Mouse (Mus musculus): Measurements from ENCODE around the gene Ndufs3. TPM values are rescaled to one million over a fixed set of nuclear protein-coding genes. Genes with fewer than 3 reads are reported as not detected.

Gene Ndufs3
- total RNA-seq, 2 experiments from 2014 or later: 354 to 392 TPM

- DNase-seq (ENCODE audit: low spot score in 2 of 2): no peak
These were observed 43.1 kb downstream of the Ndufs3 start for GRCm38 (mm10) chr2:90861486-90861885.

- no peak for DNase-seq (ENCODE audit: low spot score in 2 of 2)
These were observed 54.2 kb downstream of the Ndufs3 start for GRCm38 (mm10) chr2:90850401-90850800.

GRCm38 (mm10) chr2:90848331-90848730, 56.3 kb downstream of the Ndufs3 start:
- no peak for DNase-seq (ENCODE audit: low spot score in 2 of 2)

- no peak for DNase-seq (ENCODE audit: low spot score in 2 of 2)
These were observed 57.0 kb downstream of the Ndufs3 start for GRCm38 (mm10) chr2:90847681-90848050.

GRCm38 (mm10) chr2:90846955-90847680, 57.5 kb downstream of the Ndufs3 start, which contains the start of gene Mtch2:
TSS of gene Mtch2 (plus strand) at chr2:90847155.
- peak; percentile 94 to 97 for DNase-seq (ENCODE audit: low spot score in 2 of 2)

- DNase-seq (ENCODE audit: low spot score in 2 of 2): no peak
These were observed 58.1 kb downstream of the Ndufs3 start for GRCm38 (mm10) chr2:90846597-90846954.

GRCm38 (mm10) chr2:90846171-90846570, 58.5 kb downstream of the Ndufs3 start:
- DNase-seq (ENCODE audit: low spot score in 2 of 2): no peak

GRCm38 (mm10) chr2:90845234-90845633, 59.4 kb downstream of the Ndufs3 start:
- DNase-seq (ENCODE audit: low spot score in 2 of 2): no peak

Other genes starting within 250 kb of the Ndufs3 start
- 10 to 100 TPM; 29.4 to 30.9 TPM for gene Nup160, start 227.6 kb downstream of the Ndufs3 start, total RNA-seq (2021)
- gene Fnbp4, start 159.5 kb downstream of the Ndufs3 start, total RNA-seq (2021): 100 to 1,000 TPM; 120 to 121 TPM
- 1 to 10 TPM; 1.3 to 2.1 TPM for gene Agbl2, start 122.1 kb downstream of the Ndufs3 start, total RNA-seq (2021)
- gene Mtch2, start 57.7 kb downstream of the Ndufs3 start, total RNA-seq (2021): 100 to 1,000 TPM; 177 to 190 TPM
- gene C1qtnf4, start 19.0 kb downstream of the Ndufs3 start, total RNA-seq (2021): 1 to 10 TPM; 5.4 to 5.6 TPM
- gene Kbtbd4, start 87 bp downstream of the Ndufs3 start, total RNA-seq (2021): 10 to 100 TPM; 35.6 to 37.4 TPM
- gene Celf1, start 35.6 kb upstream of the Ndufs3 start, total RNA-seq (2021): 100 to 1,000 TPM in 1 of 2 experiments, 10 to 100 TPM in 1; 94.0 to 103 TPM
- 1 to 10 TPM; 4.2 to 4.9 TPM for gene Rapsn, start 130.8 kb upstream of the Ndufs3 start, total RNA-seq (2021)
- gene Psmc3, start 149.2 kb upstream of the Ndufs3 start, total RNA-seq (2021): 100 to 1,000 TPM; 203 to 210 TPM
- 10 to 100 TPM; 35.7 to 42.0 TPM for gene Slc39a13, start 165.6 kb upstream of the Ndufs3 start, total RNA-seq (2021)
- 1 to 10 TPM; 7.8 to 7.9 TPM for gene Spi1, start 177.6 kb upstream of the Ndufs3 start, total RNA-seq (2021)
- under 1 TPM in 1 of 2 experiments, not detected in 1; 0.17 TPM for gene Mybpc3, start 213.3 kb upstream of the Ndufs3 start, total RNA-seq (2021)